ENCODE assay signal across 8 mouse cellular contexts in the genomic region with DNA sequence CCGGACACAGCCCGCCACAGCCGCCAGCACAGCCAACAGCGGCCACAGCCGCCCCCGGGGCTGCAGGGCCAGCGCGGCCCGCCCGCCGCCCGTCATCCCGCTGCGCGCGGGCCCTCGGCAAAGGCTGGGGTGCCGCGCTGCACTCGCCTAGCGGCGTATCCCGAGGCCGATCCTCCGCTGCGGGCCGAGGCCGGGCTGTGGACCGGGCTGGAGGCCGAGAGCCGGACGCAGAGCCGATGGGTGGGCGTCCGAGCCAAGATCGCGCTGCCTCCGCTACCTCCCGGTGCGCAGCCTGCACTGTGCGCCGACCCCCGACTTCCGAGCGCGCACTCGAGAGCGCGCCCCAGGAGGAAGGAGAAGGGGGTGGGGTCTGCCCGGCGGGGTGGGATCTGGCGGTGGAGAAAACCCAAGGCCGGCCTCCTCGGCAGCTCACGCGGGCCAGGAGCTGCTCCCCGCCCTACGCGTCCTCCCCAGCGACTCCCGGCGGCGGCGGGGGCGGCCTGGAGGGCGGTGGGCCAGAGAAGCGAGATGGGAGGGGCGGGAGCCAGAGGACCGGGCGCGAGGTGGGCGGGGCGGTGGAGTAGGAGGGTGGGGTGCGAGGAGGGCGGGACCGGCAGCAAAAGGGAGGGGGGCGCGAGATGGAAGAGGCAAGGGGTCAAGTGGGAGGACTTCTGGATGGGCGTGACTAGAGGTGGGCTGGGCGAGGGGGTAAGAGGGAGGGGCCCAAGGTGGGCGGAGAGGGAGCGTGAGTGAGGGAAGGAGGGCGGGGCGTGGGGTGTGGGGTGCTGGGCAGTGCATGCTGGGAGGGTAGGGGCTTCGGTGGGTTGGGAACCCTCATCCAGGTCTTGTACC. TPM values are rescaled to one million over a fixed set of nuclear protein-coding genes. Genes with fewer than 3 reads are reported as not detected.
DNase-seq lines count a peak whose midpoint lies in the region; ATAC-seq and TF ChIP-seq lines count a peak whose summit lies in the region.

Gene Lamc1, minus strand, starts transcription at position 343 of the 852 bp plus-strand sequence.

- 1% methylated on average over 78 of the region's 85 CpGs for WGBS in heart, embryonic 13.5 days
- under 1% methylated on average over 74 of the region's 85 CpGs for WGBS in kidney, postnatal 0 days
- under 1% methylated on average over 70 of the region's 85 CpGs for WGBS in liver, embryonic 12.5 days (ENCODE audit: insufficient replicate concordance)
- under 1% methylated on average over 82 of the region's 85 CpGs for WGBS in stomach, embryonic 14.5 days

- peak; percentile 85 for DNase-seq in CD4-positive, CD25-positive, alpha-beta regulatory T cell, adult 2 months (ENCODE audit: low read depth, low spot score)
- DNase-seq in brain, embryonic 14.5 days (ENCODE audit: low read depth), result peak; percentile 97
- DNase-seq in fibroblast of lung, adult 2 months (ENCODE audit: low read depth), result peak; percentile 76
- DNase-seq in kidney, postnatal 0 days (ENCODE audit: low spot score), result peak; percentile 98
- DNase-seq in natural killer cell, adult 2 months (ENCODE audit: low spot score in 2 of 2), result peak; percentile 20 to 67

- peak; percentile 88; the same call in 1 of the 2 replicates for TF ChIP-seq POLR2A in brain, embryonic 14.5 days (IDR thresholded peaks at IDR 0.05; ENCODE audit: borderline replicate concordance, extremely low read depth, insufficient read depth, insufficient read length, poor library complexity, severe bottlenecking)

- peak within 1 kb of the TSS; percentile 100 for H3K9ac ChIP-seq in heart, embryonic 13.5 days
- peak within 1 kb of the TSS; percentile 95 for H3K9ac ChIP-seq in kidney, postnatal 0 days (ENCODE audit: low read depth, low read length)
- H3K9ac ChIP-seq in liver, embryonic 12.5 days, result peak within 1 kb of the TSS; percentile 83
- peak within 1 kb of the TSS; percentile 92 for H3K9ac ChIP-seq in stomach, embryonic 14.5 days (replicated peaks; ENCODE audit: low read depth, low read length)

- peak within 1 kb of the TSS; percentile 97 for H3K27ac ChIP-seq in heart, embryonic 13.5 days (replicated peaks)
- peak within 1 kb of the TSS; percentile 98 for H3K27ac ChIP-seq in kidney, postnatal 0 days
- peak within 1 kb of the TSS; percentile 73 for H3K27ac ChIP-seq in liver, embryonic 12.5 days
- peak within 1 kb of the TSS; percentile 94 for H3K27ac ChIP-seq in stomach, embryonic 14.5 days (ENCODE audit: low read length)

- peak within 1 kb of the TSS; percentile 91 for H3K4me2 ChIP-seq in heart, embryonic 13.5 days
- H3K4me2 ChIP-seq in kidney, postnatal 0 days (ENCODE audit: low read length), result peak within 1 kb of the TSS; percentile 84
- peak within 1 kb of the TSS; percentile 99 for H3K4me2 ChIP-seq in liver, embryonic 12.5 days
- H3K4me2 ChIP-seq in stomach, embryonic 14.5 days (replicated peaks; ENCODE audit: low read depth, low read length), result peak within 1 kb of the TSS; percentile 54

- H3K4me3 ChIP-seq in heart, embryonic 13.5 days, result peak within 1 kb of the TSS; percentile 99
- H3K4me3 ChIP-seq in kidney, postnatal 0 days (replicated peaks; ENCODE audit: low read depth, low read length), result peak within 1 kb of the TSS; percentile 98
- H3K4me3 ChIP-seq in liver, embryonic 12.5 days, result peak within 1 kb of the TSS; percentile 81
- H3K4me3 ChIP-seq in stomach, embryonic 14.5 days (ENCODE audit: low read depth, low read length), result peak within 1 kb of the TSS; percentile 91

- H3K36me3 ChIP-seq in heart, embryonic 13.5 days, result peaks cover 7% of the 10 kb centered on the region; the same call in 1 of the 2 replicates
- H3K36me3 ChIP-seq in kidney, postnatal 0 days (ENCODE audit: insufficient read depth, low read length), result no peaks in the 10 kb centered on the region
- H3K36me3 ChIP-seq in liver, embryonic 12.5 days, result no peaks in the 10 kb centered on the region
- H3K36me3 ChIP-seq in stomach, embryonic 14.5 days (ENCODE audit: control insufficient read depth, insufficient read depth, low read length), result no peaks in the 10 kb centered on the region

- ATAC-seq in heart, embryonic 13.5 days (ENCODE audit: extremely low read depth, insufficient number of reproducible peaks, low FRiP score, low TSS enrichment), result peak; percentile 88
- ATAC-seq in kidney, postnatal 0 days (replicated peaks; ENCODE audit: low FRiP score, low read depth), result peak; percentile 87
- ATAC-seq in liver, embryonic 12.5 days, result peak; percentile 79
- peak; percentile 92 for ATAC-seq in stomach, embryonic 14.5 days (ENCODE audit: insufficient number of reproducible peaks, insufficient read depth, low FRiP score, low read depth)

- H3K9me3 ChIP-seq in heart, embryonic 13.5 days, result no peaks in the 10 kb centered on the region
- no peaks in the 10 kb centered on the region for H3K9me3 ChIP-seq in kidney, postnatal 0 days (replicated peaks; ENCODE audit: low read length)
- no peaks in the 10 kb centered on the region for H3K9me3 ChIP-seq in liver, embryonic 12.5 days (replicated peaks)
- no peaks in the 10 kb centered on the region for H3K9me3 ChIP-seq in stomach, embryonic 14.5 days (ENCODE audit: control insufficient read depth, low read depth, low read length)

- H3K27me3 ChIP-seq in heart, embryonic 13.5 days (replicated peaks), result no peaks in the 10 kb centered on the region
- H3K27me3 ChIP-seq in kidney, postnatal 0 days (ENCODE audit: insufficient read depth, low read length), result no peaks in the 10 kb centered on the region
- H3K27me3 ChIP-seq in liver, embryonic 12.5 days (replicated peaks), result peaks cover 5% of the 10 kb centered on the region; the same call in 1 of the 2 replicates
- no peaks in the 10 kb centered on the region for H3K27me3 ChIP-seq in stomach, embryonic 14.5 days (ENCODE audit: control insufficient read depth, insufficient read depth, low read length)

- no peak for TF ChIP-seq CTCF in brain, embryonic 14.5 days (IDR thresholded peaks at IDR 0.05; ENCODE audit: borderline replicate concordance, extremely low read depth, insufficient read depth, insufficient read length)
- peak; percentile 10; the same call in 1 of the 2 replicates for TF ChIP-seq CTCF in kidney, postnatal 0 days (IDR thresholded peaks at IDR 0.05; ENCODE audit: low read depth)

- H3K4me1 ChIP-seq in heart, embryonic 13.5 days, result peaks cover 42% of the 10 kb centered on the region
- H3K4me1 ChIP-seq in kidney, postnatal 0 days (replicated peaks; ENCODE audit: insufficient read depth, low read length), result peaks cover 13% of the 10 kb centered on the region
- H3K4me1 ChIP-seq in liver, embryonic 12.5 days, result peaks cover 40% of the 10 kb centered on the region
- peaks cover 22% of the 10 kb centered on the region for H3K4me1 ChIP-seq in stomach, embryonic 14.5 days (ENCODE audit: control insufficient read depth, insufficient read depth, low read length)

RNA-seq across cellular contexts. Expression of gene Lamc1, which starts in this region (rescaled TPM):
- 39.7 and 57.6 TPM in 2 replicates for polyA plus RNA-seq in brain, embryonic 14.5 days (2012; rRNA removed)
- 75.3 and 78.2 TPM in 2 replicates for polyA plus RNA-seq in heart, embryonic 13.5 days (2015; fragmentation: Nextera tagmentation; extraction: Ambion mirVana)
- polyA plus RNA-seq in kidney, postnatal 0 days (2015; fragmentation: Nextera tagmentation; extraction: Ambion mirVana), result 106 and 107 TPM in 2 replicates
- 14.8 and 15.7 TPM in 2 replicates for polyA plus RNA-seq in liver, embryonic 12.5 days (2016; fragmentation: Nextera tagmentation; extraction: Ambion mirVana)
- 104 and 111 TPM in 2 replicates for polyA plus RNA-seq in stomach, embryonic 14.5 days (2014; fragmentation: Nextera tagmentation; extraction: Ambion mirVana)

Comparison
In these comparisons a context has a peak if more than half of its experiments do, and no peak if none do; other contexts are left out.
1. Peak in every context shown above with its lines: DNase-seq, ATAC-seq, H3K4me3 ChIP-seq and H3K27ac ChIP-seq.
2. DNase-seq: peak in every context shown above with its lines; median percentile 98 in kidney, postnatal 0 days; 97 in brain, embryonic 14.5 days; 85 in CD4-positive, CD25-positive, alpha-beta regulatory T cell, adult 2 months; 76 in fibroblast of lung, adult 2 months; 44 in natural killer cell, adult 2 months.